Mouse (Mus musculus) liver, postnatal 0 days (tissue): ENCODE data around the gene Fgf3.

ENCODE experiments used
- CTCF ChIP-seq: sonication (generic); IDR thresholded peaks from 2 replicates; pipeline ENCODE4 v1.5.1; 2016; ENCODE audit warnings: antibody characterized with exemption, low read depth
- EP300 ChIP-seq: IDR thresholded peaks from 2 replicates; pipeline ENCODE4 v1.6.1; 2016; ENCODE audit warnings: antibody characterized with exemption, low read depth, mild to moderate bottlenecking

DNA sequence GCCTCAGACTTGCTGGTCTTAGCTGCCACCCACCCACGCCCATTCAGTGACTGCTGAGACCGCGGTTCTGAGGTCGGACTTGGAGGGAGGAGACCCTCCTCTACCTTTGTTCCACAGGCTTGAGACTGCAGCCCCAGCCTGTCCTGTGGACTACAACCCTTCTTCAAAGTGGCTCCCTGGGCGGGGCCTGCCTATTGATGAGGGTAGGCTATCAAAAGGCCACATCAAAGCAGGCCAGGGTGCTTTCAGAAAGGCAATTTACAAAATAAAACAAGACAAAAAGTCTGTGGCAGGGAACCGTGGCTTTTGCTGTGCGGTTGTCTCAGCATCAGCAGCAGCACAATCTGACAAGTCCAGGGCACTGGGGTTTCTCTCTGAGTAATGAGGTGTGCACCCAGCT is 16.0 kb upstream of the Fgf3 start:
- TF ChIP-seq CTCF (no peak), EP300 (no peak)
